Mouse (Mus musculus) spleen, adult 2 months (tissue): ENCODE data around the gene Nrtn. TPM values are rescaled to one million over a fixed set of nuclear protein-coding genes. Genes with fewer than 3 reads are reported as not detected.

Source experiments
- DNase-seq, 2 experiments: peaks; one replicate each; pipeline versions ENCODE4 v3.0.0 to v3.0.0-alpha.2; 2012 to 2021; ENCODE audit warnings: low spot score in 2 of 2, low read depth in 1 of 2
- H3K27ac ChIP-seq: fragments of 200-500 bp; 2 replicates; pipeline ENCODE4 v1.5.1; 2012; ENCODE audit warnings: low read length, inconsistent platforms; ENCODE audit not compliant: insufficient read depth
- H3K27me3 ChIP-seq: fragments of 200-500 bp; 2 replicates; pipeline ENCODE4 v1.6.1; 2012; ENCODE audit warnings: mild to moderate bottlenecking, moderate library complexity, low read length, inconsistent platforms; ENCODE audit not compliant: control insufficient read depth, insufficient read depth
- H3K36me3 ChIP-seq: fragments of 200-500 bp; 2 replicates; pipeline ENCODE4 v1.6.1; 2012; ENCODE audit warnings: mild to moderate bottlenecking, low read length, inconsistent platforms; ENCODE audit not compliant: control insufficient read depth, insufficient read depth
- H3K4me1 ChIP-seq: fragments of 200-500 bp; 2 replicates; pipeline ENCODE4 v1.6.1; 2011; ENCODE audit warnings: inconsistent platforms; ENCODE audit not compliant: control insufficient read depth, insufficient read depth, insufficient read length
- H3K4me3 ChIP-seq: fragments of 200-500 bp; 2 replicates; pipeline ENCODE4 v1.5.1; 2011; ENCODE audit warnings: mild to moderate bottlenecking, inconsistent platforms; ENCODE audit not compliant: insufficient read depth, insufficient read length; ENCODE audit errors: extremely low read depth
- CTCF ChIP-seq: fragments of 200-500 bp; IDR thresholded peaks from 2 replicates; pipeline ENCODE4 v1.5.1; 2011; ENCODE audit warnings: mild to moderate bottlenecking, inconsistent platforms; ENCODE audit not compliant: insufficient read depth, insufficient read length, insufficient replicate concordance; ENCODE audit errors: extremely low read depth
- POLR2A ChIP-seq: fragments of 200-500 bp; IDR thresholded peaks from 2 replicates; pipeline ENCODE4 v1.6.1; 2011; ENCODE audit warnings: low read depth, low read length, inconsistent platforms
- WGBS: fragments of 180-500 bp; shearing (Covaris S2); methylation state at CpG from one replicate; pipeline ENCODE4 v1.1.7; 2018; 5-methylcytosine and 5-hydroxymethylcytosine counted together
- polyA plus RNA-seq: library from polyadenylated mRNA; depleted of rRNA; stranded (reverse); fragments of >200 nt; gene quantifications from 2 replicates; pipeline ENCODE4 v1.2.3, GENCODE M21; 2012

Gene Nrtn
- polyA plus RNA-seq, 1 experiment = 1.3 TPM

- no peak for DNase-seq
- no peak overlapping the region for H3K4me3 ChIP-seq
- H3K36me3 ChIP-seq = no peaks in the 10 kb centered on the region
- TF ChIP-seq POLR2A = no peak
- TF ChIP-seq CTCF = no peak
- H3K27ac ChIP-seq = no peak overlapping the region
- no peaks in the 10 kb centered on the region for H3K4me1 ChIP-seq
- WGBS = 89% methylated on average over 6 of the region's 6 CpGs
- H3K27me3 ChIP-seq = no peaks in the 10 kb centered on the region
Observed at GRCm38 (mm10) chr17:56789286-56789685, 32.0 kb upstream of the Nrtn start.

DNA sequence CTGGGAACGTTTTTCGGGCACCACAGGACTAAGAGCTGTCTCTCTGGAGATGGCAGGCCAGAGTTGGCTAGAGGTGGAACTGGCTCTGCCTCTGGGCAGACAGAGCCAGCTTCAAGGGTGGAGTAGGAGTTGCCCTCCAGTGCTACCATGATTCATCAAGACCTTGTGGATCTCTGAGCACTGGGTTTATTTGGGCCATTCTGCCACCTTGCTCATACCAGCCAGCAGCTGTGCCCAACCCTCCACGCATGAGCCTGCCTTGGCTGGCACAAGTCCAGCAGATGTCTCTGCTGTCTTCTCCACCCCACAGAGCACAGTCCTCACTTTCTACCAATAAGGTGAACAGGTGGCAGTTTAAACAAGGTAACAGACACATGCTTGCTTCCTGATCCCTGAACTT lies 31.6 kb upstream of the Nrtn start:
- no peak overlapping the region for H3K4me3 ChIP-seq
- H3K36me3 ChIP-seq = no peaks in the 10 kb centered on the region
- 80% methylated on average over 3 of the region's 3 CpGs for WGBS
- H3K27me3 ChIP-seq = no peaks in the 10 kb centered on the region
- no peak for DNase-seq
- H3K27ac ChIP-seq = no peak overlapping the region
- TF ChIP-seq CTCF (no peak), POLR2A (no peak)
- no peaks in the 10 kb centered on the region for H3K4me1 ChIP-seq

- no peaks in the 10 kb centered on the region for H3K27me3 ChIP-seq
- 96% methylated on average over 13 of the region's 13 CpGs for WGBS
- DNase-seq = no peak
- no peak overlapping the region for H3K4me3 ChIP-seq
- H3K27ac ChIP-seq = no peak overlapping the region
- no peaks in the 10 kb centered on the region for H3K36me3 ChIP-seq
- H3K4me1 ChIP-seq = no peaks in the 10 kb centered on the region
- no peak for TF ChIP-seq POLR2A
- no peak for TF ChIP-seq CTCF
Observed at GRCm38 (mm10) chr17:56780291-56780978, 23.1 kb upstream of the Nrtn start.

GRCm38 (mm10) chr17:56778779-56779362 lies 21.5 kb upstream of the Nrtn start:
- TF ChIP-seq CTCF = no peak
- TF ChIP-seq POLR2A = no peak
- DNase-seq = no peak
- WGBS = 94% methylated on average over 3 of the region's 3 CpGs
- H3K36me3 ChIP-seq = no peaks in the 10 kb centered on the region
- H3K27me3 ChIP-seq = no peaks in the 10 kb centered on the region
- no peak overlapping the region for H3K4me3 ChIP-seq
- no peaks in the 10 kb centered on the region for H3K4me1 ChIP-seq
- H3K27ac ChIP-seq = no peak overlapping the region

DNA sequence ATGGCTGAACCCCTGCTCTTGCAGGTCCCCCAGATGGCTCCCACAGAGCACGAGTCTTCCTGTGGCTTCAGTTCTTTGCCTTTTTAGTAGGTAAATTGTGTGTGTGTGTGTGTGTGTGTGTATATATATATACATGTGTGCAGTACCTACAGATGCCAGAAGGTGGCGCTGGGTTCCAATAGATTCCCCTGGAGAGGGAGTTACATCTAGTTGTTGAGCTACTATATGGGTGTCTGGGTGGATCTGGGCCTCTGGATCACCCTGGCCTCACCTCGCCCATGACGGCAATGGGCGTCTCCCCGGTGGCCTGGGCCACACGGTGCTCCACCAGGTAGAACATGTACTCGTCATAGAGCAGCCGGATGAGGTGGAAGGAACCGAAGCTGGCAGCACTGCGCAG lies 20.2 kb upstream of the Nrtn start:
- Histone ChIP-seq H3K36me3 (no peaks in the 10 kb centered on the region), H3K4me1 (no peaks in the 10 kb centered on the region), H3K4me3 (no peak overlapping the region), H3K27me3 (no peaks in the 10 kb centered on the region), H3K27ac (no peak overlapping the region)
- WGBS = 93% methylated on average over 11 of the region's 11 CpGs
- no peak for DNase-seq
- TF ChIP-seq POLR2A (no peak), CTCF (no peak)

- TF ChIP-seq POLR2A (no peak), CTCF (no peak)
- H3K27me3 ChIP-seq = no peaks in the 10 kb centered on the region
- peaks cover 5% of the 10 kb centered on the region; the same call in 1 of the 2 replicates for H3K4me1 ChIP-seq
- peaks cover 32% of the 10 kb centered on the region for H3K36me3 ChIP-seq
- no peak within 1 kb of the TSS for H3K27ac ChIP-seq
- DNase-seq = no peak
- H3K4me3 ChIP-seq = no peak within 1 kb of the TSS
- 93% methylated on average over 5 of the region's 5 CpGs for WGBS
Observed at GRCm38 (mm10) chr17:56769950-56770349, 12.6 kb upstream of the Nrtn start, which contains the start of gene Prr22. TSS of gene Prr22 (plus strand) at chr17:56770250.

DNA sequence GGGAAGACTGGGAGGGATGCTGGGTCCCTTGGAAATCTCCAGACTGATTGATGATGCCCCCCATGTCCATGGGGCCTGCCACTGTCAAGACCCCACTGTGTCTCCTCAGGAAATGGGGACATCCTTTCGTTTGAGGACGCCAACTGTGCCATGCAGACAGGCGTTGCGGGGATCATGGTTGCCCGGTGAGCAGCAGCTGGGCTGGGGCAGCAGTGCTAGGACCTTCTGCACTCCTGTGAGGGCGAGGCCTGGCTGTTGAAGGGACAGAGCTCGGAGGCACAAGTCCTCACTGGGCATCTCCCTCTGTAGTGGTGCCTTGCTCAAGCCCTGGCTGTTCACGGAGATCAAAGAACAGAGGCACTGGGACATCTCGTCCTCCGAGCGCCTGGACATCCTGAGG lies 11.6 kb upstream of the Nrtn start:
- Histone ChIP-seq H3K4me1 (peaks cover 5% of the 10 kb centered on the region; the same call in 1 of the 2 replicates), H3K27ac (no peak overlapping the region), H3K4me3 (no peak overlapping the region), H3K27me3 (no peaks in the 10 kb centered on the region), H3K36me3 (peaks cover 32% of the 10 kb centered on the region)
- no peak for DNase-seq
- WGBS = 94% methylated on average over 11 of the region's 11 CpGs
- no peak for TF ChIP-seq CTCF
- no peak for TF ChIP-seq POLR2A
